Mouse (Mus musculus) erythroblast, adult 5-6 weeks (primary cell): ENCODE measurements around the gene Tspan9. TPM values are rescaled to one million over a fixed set of nuclear protein-coding genes. Genes with fewer than 3 reads are reported as not detected.

Source experiments
- ATAC-seq: replicated peaks from 2 replicates; pipeline ENCODE4 v1.8.0; 2016; ENCODE audit warnings: moderate number of reproducible peaks, mild to moderate bottlenecking, moderate TSS enrichment, inconsistent platforms; ENCODE audit not compliant: poor library complexity, low FRiP score, severe bottlenecking
- total RNA-seq, 2 experiments: library from RNA; stranded (forward) in 1 of 2; stranded (reverse) in 1 of 2; fragments of 150-400 nt in 1 of 2; fragments of 200-764, 138-1000 nt in 1 of 2; gene quantifications; 2 replicates each; pipeline versions ENCODE4 v1.2.3 to v1.2.4; 2015 to 2017; ENCODE audit warnings: low replicate concordance in 2 of 2

Gene Tspan9
- total RNA-seq, 2 experiments from 2014 or later, result 0.26 TPM; not detected in 1

- ATAC-seq, result no peak
Measured at GRCm38 (mm10) chr6:128053000-128053732, 90.2 kb downstream of the Tspan9 start.

DNA sequence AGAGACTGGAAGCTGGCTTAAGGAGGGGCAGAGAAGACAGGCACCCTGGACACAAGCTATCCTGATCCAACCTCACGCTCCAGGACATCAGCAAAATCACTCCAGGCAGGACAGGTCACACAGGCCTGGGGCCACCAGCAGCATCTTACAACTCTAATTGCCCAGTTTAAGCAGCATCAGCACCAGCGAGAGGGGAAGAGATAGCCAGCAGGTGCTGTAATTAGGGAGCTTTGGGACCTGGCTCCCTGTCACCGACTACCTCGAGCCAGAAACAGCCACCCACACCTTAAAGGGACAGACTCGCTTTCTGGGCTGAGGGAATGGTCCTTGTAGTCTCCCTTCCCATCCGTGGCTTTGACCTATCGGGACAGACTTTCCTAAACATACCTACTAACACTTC, 95.7 kb downstream of the Tspan9 start:
- no peak for ATAC-seq

DNA sequence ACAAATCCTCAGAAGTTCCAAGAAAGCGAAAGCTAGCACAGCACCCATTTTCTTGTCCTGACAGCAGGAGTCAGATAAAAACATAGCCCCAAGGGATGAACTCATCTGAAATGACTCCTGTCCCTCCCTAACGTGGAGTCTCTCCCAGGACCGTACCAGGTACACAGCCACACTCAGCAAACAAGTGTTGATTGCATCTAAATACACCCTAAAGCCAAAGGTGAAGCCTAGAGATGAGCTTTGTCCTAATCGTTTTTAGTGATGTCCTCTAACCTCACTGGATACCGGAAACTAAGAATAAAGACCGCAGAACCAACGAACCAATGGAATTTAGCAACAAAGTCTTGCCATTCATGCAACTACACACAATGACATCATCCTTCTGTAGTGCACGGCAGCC, 96.2 kb downstream of the Tspan9 start:
- no peak for ATAC-seq

DNA sequence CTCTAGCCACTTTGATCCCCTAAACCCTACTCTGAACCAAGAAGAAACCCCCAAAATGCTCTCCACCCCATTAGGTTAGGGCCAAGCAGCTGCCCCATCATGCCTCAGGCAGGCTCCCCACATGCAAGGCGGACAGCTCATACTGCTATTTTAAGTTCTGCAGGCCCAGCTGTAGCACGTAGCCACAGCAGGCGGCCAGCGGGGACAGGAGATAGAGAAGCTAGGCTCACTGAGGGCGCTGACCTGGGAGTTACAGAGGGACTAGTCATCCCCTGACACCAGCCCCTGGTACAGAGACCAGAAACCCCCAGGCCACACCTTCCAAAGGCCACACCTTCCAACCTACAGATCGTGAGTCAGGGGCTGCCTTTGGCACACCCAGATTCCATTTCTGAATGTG, 96.6 kb downstream of the Tspan9 start:
- no peak for ATAC-seq

GRCm38 (mm10) chr6:128044691-128045090, 98.7 kb downstream of the Tspan9 start:
- ATAC-seq, result no peak

- ATAC-seq, result no peak
Measured at GRCm38 (mm10) chr6:128043486-128043885, 99.9 kb downstream of the Tspan9 start.

GRCm38 (mm10) chr6:128041836-128042235, 101.6 kb downstream of the Tspan9 start:
- ATAC-seq, result no peak

GRCm38 (mm10) chr6:128039077-128039766, 104.2 kb downstream of the Tspan9 start:
- ATAC-seq, result no peak

DNA sequence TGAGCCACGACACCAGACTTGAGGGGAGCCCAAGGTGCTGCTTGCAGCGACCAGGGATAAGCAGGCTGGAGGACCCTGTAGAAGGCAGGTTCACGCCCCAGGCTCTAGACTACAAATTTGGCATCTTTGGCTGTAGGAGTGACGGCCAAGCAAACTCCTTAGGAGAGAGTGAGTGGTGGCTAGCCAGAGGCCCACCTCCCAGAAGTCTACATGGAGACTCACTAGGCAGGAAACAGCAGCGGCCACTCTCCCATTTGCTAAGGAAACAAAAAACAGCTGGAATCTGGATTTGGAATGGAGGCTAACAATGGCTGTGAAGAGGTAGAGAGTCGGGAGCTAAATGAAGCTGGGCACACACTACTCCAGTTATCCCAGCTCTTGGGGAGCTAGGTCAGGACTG, 104.8 kb downstream of the Tspan9 start:
- ATAC-seq, result no peak

GRCm38 (mm10) chr6:128036597-128036996, 106.8 kb downstream of the Tspan9 start:
- no peak for ATAC-seq

- no peak for ATAC-seq
Measured at GRCm38 (mm10) chr6:128035930-128036309, 107.5 kb downstream of the Tspan9 start.

DNA sequence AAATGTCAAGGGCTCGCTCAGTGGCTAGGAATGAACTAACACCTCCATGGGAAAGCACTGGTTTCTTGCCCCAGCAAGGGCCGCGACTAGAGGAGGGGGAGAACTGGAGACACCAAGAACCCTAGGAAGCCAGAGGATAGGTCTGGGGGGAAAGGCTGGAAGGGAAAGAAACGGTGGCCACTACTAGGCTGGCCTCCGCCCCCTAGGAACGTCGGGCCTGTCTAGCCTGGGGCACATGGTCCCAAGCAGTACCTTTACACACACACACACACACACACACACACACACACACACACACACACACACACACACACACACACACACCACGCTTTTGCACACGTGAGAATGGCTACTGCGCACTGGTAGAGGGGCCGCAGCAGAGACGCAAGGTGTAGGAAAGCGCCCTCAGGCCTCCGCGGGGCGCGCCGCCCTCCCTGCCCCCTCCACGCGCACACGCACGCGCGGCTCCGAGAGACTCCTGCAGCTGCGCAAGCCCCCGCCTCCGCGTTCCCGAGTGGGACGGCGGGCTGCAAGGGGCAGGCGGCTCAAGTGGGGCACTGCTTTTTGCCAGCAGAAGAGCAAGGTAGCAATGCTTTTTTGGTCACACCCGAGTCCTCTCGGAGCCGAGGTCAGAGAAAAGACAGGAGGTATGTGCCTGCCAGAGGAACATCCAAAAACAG, 108.0 kb downstream of the Tspan9 start:
- no peak for ATAC-seq

GRCm38 (mm10) chr6:128034317-128035249, 108.8 kb downstream of the Tspan9 start:
- ATAC-seq, result no peak

- no peak for ATAC-seq
Measured at GRCm38 (mm10) chr6:128033868-128034250, 109.5 kb downstream of the Tspan9 start.

DNA sequence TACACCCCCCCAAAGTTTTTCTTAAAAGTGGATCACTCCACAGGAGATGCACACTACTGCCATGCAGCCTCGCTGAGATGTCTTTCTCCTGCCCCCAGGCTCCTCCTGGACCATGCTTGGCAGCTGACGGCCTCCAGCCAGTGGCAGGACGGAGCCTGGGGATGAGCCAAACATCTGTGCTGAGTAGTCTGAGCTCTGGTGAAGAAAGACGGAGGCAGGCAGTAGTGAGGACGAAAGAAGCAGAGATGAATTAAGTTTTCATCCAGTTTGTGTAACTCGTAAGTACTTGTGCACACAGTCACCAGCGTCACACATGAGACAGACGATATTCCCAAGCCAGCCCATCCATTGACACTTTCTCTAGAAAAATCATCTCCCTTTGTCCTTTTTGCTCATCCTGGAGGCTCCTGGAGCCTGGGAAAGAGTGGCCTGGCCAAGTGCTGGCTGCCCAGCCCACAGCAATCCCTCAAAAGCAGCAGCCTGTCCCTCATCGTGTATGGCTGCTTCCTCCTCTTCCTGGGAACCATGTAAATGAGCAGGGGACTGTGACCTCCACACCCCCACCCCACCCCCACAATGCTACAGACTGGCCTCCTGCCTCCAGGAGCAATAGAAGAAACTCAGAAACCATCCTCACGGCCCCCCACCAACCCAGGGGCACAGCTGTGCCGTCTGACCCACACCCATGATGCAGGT, 110.1 kb downstream of the Tspan9 start:
- ATAC-seq, result no peak

GRCm38 (mm10) chr6:128032252-128033171, 110.9 kb downstream of the Tspan9 start:
- no peak for ATAC-seq

DNA sequence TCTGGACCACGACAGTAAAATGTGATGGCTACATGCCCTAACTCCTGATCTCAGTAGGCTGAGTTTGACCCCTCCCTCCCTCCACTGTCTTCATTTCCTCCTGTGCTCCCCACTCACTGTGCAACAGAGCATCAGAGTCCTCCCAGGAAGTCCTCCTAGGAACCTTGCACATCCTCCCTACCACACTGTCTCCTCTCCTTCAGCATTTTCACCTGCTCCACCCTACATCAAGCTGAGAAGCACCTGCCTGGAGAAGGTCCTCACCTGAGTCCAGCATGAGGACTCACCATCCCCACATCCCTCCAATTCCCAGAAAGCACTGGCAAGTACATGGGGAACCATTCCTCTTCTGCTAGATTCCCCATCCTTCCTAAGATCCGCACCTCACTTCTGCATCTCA, 111.8 kb downstream of the Tspan9 start:
- no peak for ATAC-seq

DNA sequence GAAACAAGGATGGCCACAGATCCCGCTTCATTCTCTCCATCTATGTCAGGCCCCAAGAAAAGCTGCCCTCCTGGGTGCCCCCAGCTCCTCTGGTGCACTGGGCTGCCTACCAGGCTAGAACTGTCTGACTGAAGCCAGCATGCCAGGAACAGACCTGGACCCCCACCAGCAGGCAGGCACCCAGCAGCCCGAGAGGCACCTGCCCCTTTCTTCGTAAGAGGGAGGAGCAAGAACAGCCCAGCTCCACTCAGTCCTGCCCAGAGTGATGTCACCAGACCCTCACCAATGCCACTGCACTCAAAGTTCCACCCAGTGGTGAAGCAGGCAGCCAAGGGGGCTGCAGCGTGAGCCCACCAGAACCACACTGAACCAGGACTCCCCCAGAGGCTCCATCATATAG, 112.3 kb downstream of the Tspan9 start:
- no peak for ATAC-seq
